12 mouse cellular contexts compared by ENCODE assay signal in the genomic region with DNA sequence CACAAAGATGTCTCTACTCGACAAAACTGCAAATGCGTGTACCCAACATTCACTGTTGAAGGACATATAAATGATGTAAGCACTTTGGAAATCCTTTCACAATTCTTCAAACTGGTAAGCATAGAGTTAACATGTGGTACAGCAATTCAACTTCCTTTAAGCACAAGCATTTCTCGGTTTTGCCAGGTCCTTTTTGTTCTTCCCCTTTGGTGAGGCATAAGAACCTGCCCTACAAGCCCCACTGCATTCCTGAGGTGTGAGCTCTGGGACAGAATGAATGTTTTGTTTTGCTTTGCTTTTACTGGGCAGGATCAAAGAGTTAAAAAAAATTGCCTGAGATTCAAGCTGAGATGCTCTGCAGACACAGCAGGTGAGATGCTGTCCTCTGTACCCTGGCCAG.
DNase-seq lines count a peak whose midpoint lies in the region; ATAC-seq lines count a peak whose summit lies in the region.
"Had no signal": no experiment of that assay in that cellular context is flagged by ENCODE, and none has a peak within 500 bp of the region (broad histone marks: within the 10 kb centered on the region; RNA-seq: fewer than 3 reads in every experiment).

No protein-coding gene starts in this region.

- no peak for DNase-seq in kidney, adult 18-20 months
- DNase-seq in embryonic facial prominence, embryonic 11.5 days (ENCODE audit: low spot score), result peak; percentile 72
- DNase-seq in limb, embryonic 11.5 days (ENCODE audit: low spot score), result peak; percentile 35
- DNase-seq in urinary bladder, adult 2 months (ENCODE audit: low spot score), result peak; percentile 28
- no peak for DNase-seq in adrenal gland, postnatal 4 days (ENCODE audit: low spot score in 2 of 2)
- DNase-seq in Muller cell, postnatal 12 days (ENCODE audit: inconsistent ontology term), result no peak
- DNase-seq: gastrocnemius, postnatal 10 days had no signal

- 52% methylated on average over 3 of the region's 3 CpGs for WGBS in kidney, embryonic 14.5 days
- WGBS in embryonic facial prominence, embryonic 11.5 days, result 57% methylated on average over 3 of the region's 3 CpGs
- WGBS in limb, embryonic 11.5 days, result 63% methylated on average over 3 of the region's 3 CpGs
- WGBS in forebrain, embryonic 12.5 days, result 59% methylated on average over 3 of the region's 3 CpGs

- no peak overlapping the region for H3K4me2 ChIP-seq in kidney, embryonic 14.5 days (replicated peaks; ENCODE audit: low read depth, low read length)
- H3K4me2 ChIP-seq in embryonic facial prominence, embryonic 11.5 days (ENCODE audit: low read depth, low read length), result no peak overlapping the region
- no peak overlapping the region for H3K4me2 ChIP-seq in limb, embryonic 11.5 days (ENCODE audit: low read depth, severe bottlenecking)
- no peak overlapping the region for H3K4me2 ChIP-seq in forebrain, embryonic 12.5 days
- H3K4me2 ChIP-seq: embryonic facial prominence, embryonic 15.5 days; hindbrain, embryonic 14.5 days; midbrain, embryonic 12.5 days had no signal

- H3K9me3 ChIP-seq in kidney, embryonic 14.5 days (ENCODE audit: control insufficient read depth, low read length), result no peaks in the 10 kb centered on the region
- no peaks in the 10 kb centered on the region for H3K9me3 ChIP-seq in embryonic facial prominence, embryonic 11.5 days (replicated peaks; ENCODE audit: control insufficient read depth, low read length)
- no peaks in the 10 kb centered on the region for H3K9me3 ChIP-seq in limb, embryonic 11.5 days (ENCODE audit: control insufficient read depth, low read length)
- H3K9me3 ChIP-seq in forebrain, embryonic 12.5 days, result no peaks in the 10 kb centered on the region
- H3K9me3 ChIP-seq: embryonic facial prominence, embryonic 15.5 days; midbrain, embryonic 12.5 days had no signal

- H3K27me3 ChIP-seq in kidney, embryonic 14.5 days (ENCODE audit: control insufficient read depth, insufficient read depth, low read length), result no peaks in the 10 kb centered on the region
- H3K27me3 ChIP-seq in embryonic facial prominence, embryonic 11.5 days (ENCODE audit: control insufficient read depth, insufficient read depth, low read length), result no peaks in the 10 kb centered on the region
- no peaks in the 10 kb centered on the region for H3K27me3 ChIP-seq in limb, embryonic 11.5 days (ENCODE audit: control insufficient read depth, insufficient read depth, low read length)
- H3K27me3 ChIP-seq in forebrain, embryonic 12.5 days, result no peaks in the 10 kb centered on the region
- H3K27me3 ChIP-seq: embryonic facial prominence, embryonic 15.5 days; midbrain, embryonic 12.5 days had no signal

- H3K36me3 ChIP-seq in kidney, embryonic 14.5 days (ENCODE audit: control insufficient read depth, insufficient read depth, low read length), result no peaks in the 10 kb centered on the region
- no peaks in the 10 kb centered on the region for H3K36me3 ChIP-seq in embryonic facial prominence, embryonic 11.5 days (replicated peaks; ENCODE audit: control insufficient read depth, insufficient read depth, low read depth, low read length)
- no peaks in the 10 kb centered on the region for H3K36me3 ChIP-seq in limb, embryonic 11.5 days (ENCODE audit: control insufficient read depth, insufficient read depth, low read length)
- no peaks in the 10 kb centered on the region for H3K36me3 ChIP-seq in forebrain, embryonic 12.5 days (replicated peaks)
- H3K36me3 ChIP-seq: embryonic facial prominence, embryonic 15.5 days; midbrain, embryonic 12.5 days had no signal

- H3K4me3 ChIP-seq in kidney, embryonic 14.5 days (ENCODE audit: low read length), result no peak overlapping the region
- no peak overlapping the region for H3K4me3 ChIP-seq in embryonic facial prominence, embryonic 11.5 days (ENCODE audit: low read depth, low read length)
- no peak overlapping the region for H3K4me3 ChIP-seq in limb, embryonic 11.5 days (ENCODE audit: low read depth, low read length)
- H3K4me3 ChIP-seq in forebrain, embryonic 12.5 days (replicated peaks), result no peak overlapping the region
- H3K4me3 ChIP-seq: embryonic facial prominence, embryonic 15.5 days; midbrain, embryonic 12.5 days had no signal

- no peak overlapping the region for H3K9ac ChIP-seq in kidney, embryonic 14.5 days (ENCODE audit: low read depth, low read length)
- no peak overlapping the region for H3K9ac ChIP-seq in embryonic facial prominence, embryonic 11.5 days (replicated peaks; ENCODE audit: low read length)
- no peak overlapping the region for H3K9ac ChIP-seq in limb, embryonic 11.5 days (ENCODE audit: low read length)
- no peak overlapping the region for H3K9ac ChIP-seq in forebrain, embryonic 12.5 days
- H3K9ac ChIP-seq: embryonic facial prominence, embryonic 15.5 days; hindbrain, embryonic 14.5 days; midbrain, embryonic 12.5 days had no signal

- no peak overlapping the region for H3K27ac ChIP-seq in kidney, embryonic 14.5 days (ENCODE audit: low read depth, low read length)
- H3K27ac ChIP-seq in embryonic facial prominence, embryonic 11.5 days (replicated peaks; ENCODE audit: low read depth, low read length), result no peak overlapping the region
- no peak overlapping the region for H3K27ac ChIP-seq in limb, embryonic 11.5 days (replicated peaks; ENCODE audit: low read depth, low read length)
- no peak overlapping the region for H3K27ac ChIP-seq in forebrain, embryonic 12.5 days
- H3K27ac ChIP-seq: embryonic facial prominence, embryonic 15.5 days; hindbrain, embryonic 14.5 days; midbrain, embryonic 12.5 days had no signal

- H3K4me1 ChIP-seq in kidney, embryonic 14.5 days (ENCODE audit: control insufficient read depth, insufficient read depth, low read length), result no peaks in the 10 kb centered on the region
- H3K4me1 ChIP-seq in embryonic facial prominence, embryonic 11.5 days (ENCODE audit: control insufficient read depth, insufficient read depth, low read length), result no peaks in the 10 kb centered on the region
- no peaks in the 10 kb centered on the region for H3K4me1 ChIP-seq in limb, embryonic 11.5 days (ENCODE audit: control insufficient read depth, insufficient read depth, low read length)
- no peaks in the 10 kb centered on the region for H3K4me1 ChIP-seq in forebrain, embryonic 12.5 days
- H3K4me1 ChIP-seq: embryonic facial prominence, embryonic 15.5 days; midbrain, embryonic 12.5 days had no signal

- ATAC-seq in kidney, embryonic 14.5 days (ENCODE audit: low FRiP score, low TSS enrichment), result peak; percentile 46
- no peak for ATAC-seq in embryonic facial prominence, embryonic 11.5 days (replicated peaks; ENCODE audit: insufficient number of reproducible peaks, low FRiP score, low TSS enrichment, low read depth)
- no peak for ATAC-seq in limb, embryonic 11.5 days (ENCODE audit: insufficient number of reproducible peaks, low FRiP score, low TSS enrichment, low read depth)
- no peak for ATAC-seq in forebrain, embryonic 12.5 days (ENCODE audit: low FRiP score)

Comparison
In these comparisons a context has a peak if more than half of its experiments do, and no peak if none do; other contexts are left out.
1. DNase-seq: peak in embryonic facial prominence, embryonic 11.5 days (single experiment), limb, embryonic 11.5 days (single experiment) and urinary bladder, adult 2 months (single experiment); none in kidney, adult 18-20 months (single experiment), adrenal gland, postnatal 4 days (0 of 2) and Muller cell, postnatal 12 days (single experiment).